Mouse (Mus musculus) mesoderm, embryonic 11.5 days (tissue): ENCODE data around the gene Ptpn4.

Experiments used
- DNase-seq: peaks from one replicate; pipeline ENCODE4 v3.0.0-alpha.2; 2012; ENCODE audit warnings: low read depth, low spot score

The Ptpn4 gene

GRCm38 (mm10) chr1:119837035-119837751, at the start of gene Ptpn4:
Ptpn4 (minus strand) TSS chr1:119837613.
- DNase-seq: peak; percentile 98

DNA sequence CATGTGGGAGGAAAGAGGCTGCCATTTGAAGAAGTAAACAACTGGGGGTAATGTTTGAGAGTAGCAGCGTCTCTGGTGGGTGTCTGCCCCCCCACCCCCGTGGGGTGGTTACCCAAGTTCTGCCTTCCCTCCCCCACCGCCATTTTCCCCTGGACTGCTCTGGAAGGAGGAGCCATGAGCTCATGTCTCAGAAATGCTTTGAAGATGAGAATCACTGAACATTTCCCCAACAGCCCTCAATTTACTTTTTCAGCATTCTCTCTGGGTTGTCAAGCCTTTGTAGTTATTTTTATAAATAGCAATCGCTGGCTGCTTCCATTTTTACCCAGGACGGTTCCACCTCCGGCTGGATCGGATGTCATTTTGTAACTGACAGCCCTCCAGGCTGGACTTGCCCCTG, 48.9 kb upstream of the Ptpn4 start:
- DNase-seq: no peak

GRCm38 (mm10) chr1:119884272-119884671, 46.9 kb upstream of the Ptpn4 start:
- DNase-seq: no peak

DNA sequence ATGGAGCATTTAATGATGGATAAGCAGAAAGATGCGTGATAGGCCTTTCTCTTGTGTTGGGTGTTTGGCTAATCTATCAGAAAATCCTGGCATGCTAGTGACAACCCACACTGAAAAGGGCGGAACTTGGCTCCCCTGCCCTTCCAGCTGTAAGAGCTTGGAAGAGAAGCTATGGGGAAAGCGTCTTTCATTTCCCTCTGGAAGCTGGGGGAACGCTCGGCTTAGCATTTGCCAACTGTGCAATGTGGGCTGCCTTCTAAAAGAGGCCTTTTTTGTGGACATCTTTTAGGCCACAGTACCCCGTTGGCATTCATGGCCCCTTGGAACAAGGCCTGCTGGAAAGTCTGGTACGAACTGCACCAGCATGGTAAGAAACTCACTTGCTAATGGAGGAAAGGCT, 41.5 kb upstream of the Ptpn4 start:
- DNase-seq: no peak

DNA sequence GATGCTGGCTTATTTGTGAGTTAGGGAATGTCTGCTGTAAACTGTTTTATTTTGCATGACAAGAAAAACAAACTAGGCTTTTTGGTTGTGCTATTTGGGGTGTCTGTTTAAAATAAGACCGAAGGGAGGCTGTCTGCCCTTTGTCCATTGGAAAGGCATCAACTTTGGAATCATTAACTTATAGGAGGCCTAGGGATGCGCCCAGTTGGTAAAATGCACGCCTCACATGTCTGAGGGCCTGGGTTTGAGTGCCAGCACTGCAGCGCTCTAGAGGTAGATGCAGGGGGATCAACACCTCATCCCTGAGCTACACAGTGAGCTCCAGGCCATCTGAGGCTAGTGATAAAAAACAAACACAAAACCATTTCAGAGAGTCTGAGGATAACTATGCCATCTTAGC, 40.1 kb upstream of the Ptpn4 start:
- DNase-seq: no peak

- peak; percentile 63 for DNase-seq
Measured at GRCm38 (mm10) chr1:119868395-119869161, 31.2 kb upstream of the Ptpn4 start.

- no peak for DNase-seq
Measured at GRCm38 (mm10) chr1:119867300-119867699, 29.9 kb upstream of the Ptpn4 start.

DNA sequence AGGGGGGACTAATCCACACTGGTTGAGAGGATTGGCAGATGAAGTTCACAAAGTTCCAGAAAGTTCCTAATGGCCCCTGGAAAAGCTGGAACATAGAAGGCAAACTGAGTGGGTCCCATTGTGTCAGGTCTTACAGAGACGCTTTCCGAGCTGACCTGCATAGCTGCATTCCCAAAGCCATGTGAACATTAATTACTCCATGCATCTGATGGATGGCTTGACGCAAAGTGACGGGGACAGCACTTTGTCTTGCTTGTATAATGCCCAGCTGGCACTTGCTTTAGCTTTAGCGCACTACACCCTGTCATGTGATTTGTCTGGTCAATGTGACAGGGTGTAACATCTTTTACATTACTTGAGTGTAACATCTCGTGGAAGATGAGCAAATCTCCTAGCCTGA, 27.9 kb upstream of the Ptpn4 start:
- DNase-seq: no peak

GRCm38 (mm10) chr1:119863507-119864296, 26.3 kb upstream of the Ptpn4 start:
- DNase-seq: no peak

- no peak for DNase-seq
Measured at GRCm38 (mm10) chr1:119859566-119859965, 22.2 kb upstream of the Ptpn4 start.

- DNase-seq: no peak
Measured at GRCm38 (mm10) chr1:119852980-119853379, 15.6 kb upstream of the Ptpn4 start.

- DNase-seq: no peak
Measured at GRCm38 (mm10) chr1:119852339-119852738, 14.9 kb upstream of the Ptpn4 start.

- no peak for DNase-seq
Measured at GRCm38 (mm10) chr1:119849146-119849935, 11.9 kb upstream of the Ptpn4 start.

DNA sequence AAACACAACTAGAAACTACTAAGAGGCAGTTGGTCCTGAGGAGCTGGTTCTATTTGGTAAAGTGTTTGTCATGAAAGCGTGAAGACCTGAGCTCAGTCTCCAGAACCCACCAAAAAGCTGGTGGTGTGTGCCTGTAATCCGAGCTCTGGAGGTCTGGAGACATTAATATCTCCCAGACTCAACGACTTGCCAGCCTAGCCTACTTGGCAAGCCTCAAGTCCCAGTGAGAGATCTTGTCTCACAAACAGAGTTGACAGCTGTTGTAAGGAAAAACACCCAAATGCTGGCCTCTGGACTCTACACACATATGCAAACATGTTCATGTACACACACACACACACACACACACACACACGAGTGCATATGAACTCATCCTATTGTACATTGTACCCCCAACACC, 7.9 kb upstream of the Ptpn4 start:
- no peak for DNase-seq

- DNase-seq: no peak
Measured at GRCm38 (mm10) chr1:119843121-119843520, 5.7 kb upstream of the Ptpn4 start.

DNA sequence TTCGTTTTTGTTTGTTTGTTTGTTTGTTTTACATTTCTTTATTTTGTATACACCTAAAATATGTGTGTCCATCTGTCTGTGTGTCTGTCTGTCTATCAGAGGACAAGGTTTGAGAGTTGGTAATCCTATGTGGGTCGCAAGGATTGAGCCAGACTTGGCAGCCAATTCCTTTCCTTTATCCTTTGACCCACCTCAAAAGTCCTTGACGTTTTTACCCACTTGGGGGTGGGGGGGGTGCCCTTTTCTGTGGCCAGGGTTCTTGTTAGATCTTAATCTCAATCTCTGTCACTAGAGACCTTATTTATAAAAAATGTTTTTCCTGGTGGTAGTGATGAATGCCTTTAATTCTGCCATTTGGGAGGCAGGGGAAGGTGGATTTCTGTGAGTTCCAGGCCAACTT, 828 bp upstream of the Ptpn4 start:
- no peak for DNase-seq

DNA sequence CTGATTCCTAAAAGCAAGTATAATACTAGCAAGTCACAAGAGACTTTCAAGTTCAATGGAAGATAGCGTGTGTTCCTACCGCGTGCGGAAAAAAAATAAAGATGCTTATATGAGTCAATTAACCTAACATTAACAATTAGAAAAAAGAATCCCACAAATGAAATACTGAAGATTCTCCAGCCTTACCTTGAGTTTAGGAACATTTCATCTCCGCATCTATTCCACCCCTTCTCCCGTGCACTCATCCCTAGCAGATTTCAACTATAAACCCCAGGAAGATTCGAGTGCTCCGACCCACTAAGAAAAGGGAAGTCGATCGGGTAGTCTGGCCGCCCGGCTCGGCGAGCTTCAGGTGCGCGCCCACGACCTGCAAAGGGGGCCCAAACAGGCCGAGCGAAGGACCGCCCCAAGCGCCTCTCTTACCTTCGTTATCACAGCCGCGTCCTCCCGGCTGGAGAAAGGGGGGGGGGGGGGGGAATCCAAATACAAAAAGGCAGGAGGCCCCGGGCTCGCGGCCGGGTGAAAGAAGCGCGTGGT, 866 bp downstream of the Ptpn4 start:
- peak; percentile 32 for DNase-seq

GRCm38 (mm10) chr1:119835726-119836478, 1.5 kb downstream of the Ptpn4 start:
- DNase-seq: no peak

- DNase-seq: no peak
Measured at GRCm38 (mm10) chr1:119828160-119828559, 9.3 kb downstream of the Ptpn4 start.

- DNase-seq: no peak
Measured at GRCm38 (mm10) chr1:119818704-119819103, 18.7 kb downstream of the Ptpn4 start.

- no peak for DNase-seq
Measured at GRCm38 (mm10) chr1:119807707-119808106, 29.7 kb downstream of the Ptpn4 start.
